Mouse (Mus musculus): ENCODE measurements at regions not wholly inside any gene's neighbourhood (a gene's known extent, or its start where the extent isn't known, plus 50 kb on each side); places are given as distances from the start of the nearest gene placed in this dataset.

- no peak for ATAC-seq (replicated peaks; ENCODE audit: low FRiP score, poor library complexity, severe bottlenecking)
Measured at GRCm38 (mm10) chr15:27374517-27374916, 92.0 kb upstream of the Ank start.

- no peak for ATAC-seq (replicated peaks; ENCODE audit: low FRiP score, poor library complexity, severe bottlenecking)
Measured at GRCm38 (mm10) chr15:27378601-27379094, 87.8 kb upstream of the Ank start.

GRCm38 (mm10) chr15:27380436-27380945 lies 86.0 kb upstream of the Ank start:
- ATAC-seq (replicated peaks; ENCODE audit: low FRiP score, poor library complexity, severe bottlenecking), result no peak

GRCm38 (mm10) chr15:27381565-27381964 lies 84.9 kb upstream of the Ank start:
- ATAC-seq (replicated peaks; ENCODE audit: low FRiP score, poor library complexity, severe bottlenecking), result no peak

- ATAC-seq (replicated peaks; ENCODE audit: low FRiP score, poor library complexity, severe bottlenecking), result no peak
Measured at GRCm38 (mm10) chr15:27390567-27390966, 75.9 kb upstream of the Ank start.

- ATAC-seq (replicated peaks; ENCODE audit: low FRiP score, poor library complexity, severe bottlenecking), result no peak
Measured at GRCm38 (mm10) chr15:27405721-27406161, 60.7 kb upstream of the Ank start.

- ATAC-seq (replicated peaks; ENCODE audit: low FRiP score, poor library complexity, severe bottlenecking), result no peak
Measured at GRCm38 (mm10) chr15:27409856-27410255, 56.6 kb upstream of the Ank start.

GRCm38 (mm10) chr15:27412304-27412703 lies 54.2 kb upstream of the Ank start:
- no peak for ATAC-seq (replicated peaks; ENCODE audit: low FRiP score, poor library complexity, severe bottlenecking)

- no peak for ATAC-seq (replicated peaks; ENCODE audit: low FRiP score, poor library complexity, severe bottlenecking)
Measured at GRCm38 (mm10) chr15:27412761-27413160, 53.7 kb upstream of the Ank start.

- ATAC-seq (replicated peaks; ENCODE audit: low FRiP score, poor library complexity, severe bottlenecking), result no peak
Measured at GRCm38 (mm10) chr15:27413486-27413885, 53.0 kb upstream of the Ank start.

- ATAC-seq (replicated peaks; ENCODE audit: low FRiP score, poor library complexity, severe bottlenecking), result no peak
Measured at GRCm38 (mm10) chr15:27414819-27415218, 51.7 kb upstream of the Ank start.
